Mouse (Mus musculus): ENCODE data around the gene Fbxo3. TPM values are rescaled to one million over a fixed set of nuclear protein-coding genes. Genes with fewer than 3 reads are reported as not detected.
"Not testable (repeated sequence)": the region's sequence is repeated elsewhere in the genome, so short reads cannot be mapped to it uniquely, and the experiment has no call there.

Fbxo3 gene
- polyA plus RNA-seq, 1 experiment from 2014 or later = 49.6 TPM

DNA sequence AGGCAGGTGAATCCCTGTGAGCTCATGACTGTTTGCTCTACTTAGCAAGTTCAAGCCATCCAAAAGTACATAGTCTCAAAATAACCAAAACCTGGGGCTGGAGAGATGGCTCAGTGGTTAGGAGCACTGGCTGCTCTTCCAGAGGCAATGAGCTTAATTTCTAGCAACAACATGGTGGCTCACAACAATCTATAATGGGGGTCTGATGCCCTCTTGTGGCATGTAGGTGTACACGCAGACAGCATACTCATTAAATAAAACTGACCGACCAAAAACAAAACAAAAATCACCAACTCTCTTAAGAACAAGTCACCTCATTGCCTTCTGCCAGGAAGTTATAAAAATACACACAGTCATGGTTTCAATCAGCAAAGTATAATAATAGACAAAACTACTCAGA lies 26.4 kb upstream of the Fbxo3 start:
- Histone ChIP-seq H3K27me3 (replicated peaks; ENCODE audit: control insufficient read depth, insufficient read depth, low read length) (no peaks in the 10 kb centered on the region), H3K4me3 (ENCODE audit: low read depth, low read length) (no peak overlapping the region), H3K9me3 (ENCODE audit: control insufficient read depth, low read length) (no peaks in the 10 kb centered on the region), H3K4me2 (ENCODE audit: low read length) (no peak overlapping the region), H3K36me3 (ENCODE audit: control insufficient read depth, insufficient read depth, low read length) (no peaks in the 10 kb centered on the region), H3K4me1 (replicated peaks; ENCODE audit: control insufficient read depth, insufficient read depth, low read length) (no peaks in the 10 kb centered on the region), H3K9ac (ENCODE audit: low read length) (no peak overlapping the region), H3K27ac (ENCODE audit: low read depth) (no peak overlapping the region)
- WGBS = 26% methylated on average over 2 of the region's 2 CpGs
- DNase-seq (ENCODE audit: low spot score) (no peak), ATAC-seq (replicated peaks; ENCODE audit: low FRiP score, low TSS enrichment, low read depth) (no peak)

DNA sequence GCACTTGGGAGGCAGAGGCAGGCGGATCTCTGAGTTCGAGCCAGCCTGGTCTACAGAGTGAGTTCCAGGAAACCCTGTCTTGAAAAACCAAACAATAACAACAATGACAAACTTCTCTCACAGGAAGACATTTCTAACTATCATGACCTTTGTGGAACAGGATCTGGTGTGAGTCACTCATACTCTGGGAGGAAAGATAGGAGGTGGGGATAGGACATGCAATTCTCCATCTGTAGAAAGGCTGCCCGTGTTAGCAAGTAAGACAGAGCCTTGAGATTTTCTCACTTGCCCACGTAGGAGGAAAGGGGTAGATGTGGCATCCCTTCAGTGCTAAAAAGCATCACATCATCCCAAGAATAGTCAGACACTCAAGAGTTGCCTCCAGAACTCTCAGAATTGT lies 25.7 kb upstream of the Fbxo3 start:
- Histone ChIP-seq H3K27me3 (replicated peaks; ENCODE audit: control insufficient read depth, insufficient read depth, low read length) (no peaks in the 10 kb centered on the region), H3K9ac (ENCODE audit: low read length) (no peak overlapping the region), H3K4me3 (ENCODE audit: low read depth, low read length) (no peak overlapping the region), H3K4me2 (ENCODE audit: low read length) (no peak overlapping the region), H3K4me1 (replicated peaks; ENCODE audit: control insufficient read depth, insufficient read depth, low read length) (no peaks in the 10 kb centered on the region), H3K27ac (ENCODE audit: low read depth) (no peak overlapping the region), H3K36me3 (ENCODE audit: control insufficient read depth, insufficient read depth, low read length) (no peaks in the 10 kb centered on the region), H3K9me3 (ENCODE audit: control insufficient read depth, low read length) (no peaks in the 10 kb centered on the region)
- 84% methylated on average over 4 of the region's 4 CpGs for WGBS
- ATAC-seq (replicated peaks; ENCODE audit: low FRiP score, low TSS enrichment, low read depth) (no peak), DNase-seq (ENCODE audit: low spot score) (no peak)

DNA sequence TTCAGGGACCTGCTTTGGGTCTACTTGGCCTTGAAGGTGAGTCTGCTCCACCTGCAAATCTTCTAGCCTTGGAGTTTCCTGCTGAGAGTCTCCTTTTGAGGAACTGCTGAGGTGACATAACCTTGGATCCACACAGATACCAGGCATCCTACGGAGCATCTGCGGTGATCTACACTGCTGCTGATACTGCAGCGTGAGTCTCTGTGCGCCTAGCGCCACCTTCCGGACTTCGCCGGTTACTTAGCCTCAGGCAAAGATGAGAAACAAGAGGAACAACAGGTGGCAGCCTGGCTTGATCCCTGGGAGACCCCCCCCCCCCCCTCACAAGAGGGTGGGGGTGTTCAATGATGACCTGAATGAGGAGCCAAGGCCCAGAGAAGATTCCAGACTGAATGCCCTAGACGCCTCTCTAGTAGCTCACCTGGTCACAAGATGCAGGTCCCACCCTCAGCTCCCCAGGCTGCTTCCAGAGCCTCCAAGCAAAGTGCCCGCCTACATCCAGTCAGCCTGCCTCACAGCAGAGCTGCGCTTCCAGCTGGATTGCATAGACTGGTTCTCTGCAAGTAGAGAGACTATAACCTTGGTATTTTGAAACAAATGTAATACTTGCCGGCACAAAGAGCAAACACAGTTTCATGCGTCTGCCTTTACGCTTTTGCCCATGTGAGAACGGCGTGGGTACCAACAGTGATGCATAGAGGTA lies 24.7 kb upstream of the Fbxo3 start:
- H3K4me3 ChIP-seq (ENCODE audit: low read depth, low read length) = no peak overlapping the region
- H3K9me3 ChIP-seq (ENCODE audit: control insufficient read depth, low read length) = no peaks in the 10 kb centered on the region
- H3K9ac ChIP-seq (ENCODE audit: low read length) = no peak overlapping the region
- H3K4me2 ChIP-seq (ENCODE audit: low read length) = no peak overlapping the region
- DNase-seq (ENCODE audit: low spot score) (peak; percentile 63), ATAC-seq (replicated peaks; ENCODE audit: low FRiP score, low TSS enrichment, low read depth) (no peak)
- no peak overlapping the region for H3K27ac ChIP-seq (ENCODE audit: low read depth)
- H3K4me1 ChIP-seq (replicated peaks; ENCODE audit: control insufficient read depth, insufficient read depth, low read length) = no peaks in the 10 kb centered on the region
- H3K36me3 ChIP-seq (ENCODE audit: control insufficient read depth, insufficient read depth, low read length) = no peaks in the 10 kb centered on the region
- no peaks in the 10 kb centered on the region for H3K27me3 ChIP-seq (replicated peaks; ENCODE audit: control insufficient read depth, insufficient read depth, low read length)
- WGBS = 30% methylated on average over 16 of the region's 16 CpGs

DNA sequence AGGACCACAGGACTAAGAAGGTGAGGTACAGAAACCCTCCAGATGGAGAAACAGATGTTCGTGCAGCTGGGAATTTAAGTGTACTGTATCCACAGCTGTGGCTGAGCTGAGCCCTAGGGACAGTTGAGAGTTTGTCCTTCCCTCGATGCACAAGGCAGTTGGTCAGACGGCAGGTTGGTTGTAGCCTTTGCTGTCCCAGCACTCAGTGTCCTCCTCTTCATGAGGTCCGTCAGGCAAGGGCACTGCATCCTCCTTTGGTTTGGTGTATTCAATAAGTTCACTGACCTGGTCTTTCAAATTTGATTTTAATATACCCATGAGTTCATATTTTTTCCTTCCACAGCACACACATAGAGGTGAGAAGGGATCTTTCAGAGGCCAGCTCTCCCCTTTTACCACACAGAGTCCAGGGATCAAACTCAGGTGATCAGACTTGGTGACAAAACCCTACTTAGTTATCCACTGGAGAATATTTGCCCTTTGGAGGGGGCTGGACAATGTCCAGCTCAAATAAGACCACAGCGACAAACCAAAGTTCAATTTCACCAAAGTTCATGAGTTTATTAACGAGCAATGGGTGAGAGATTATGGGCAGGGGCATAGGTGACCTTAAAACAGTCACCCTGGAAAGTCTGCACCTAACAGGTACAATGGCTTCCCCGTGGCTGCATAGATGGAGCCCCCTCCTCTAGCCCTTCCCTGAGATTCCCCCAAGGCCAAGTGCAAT lies 19.6 kb upstream of the Fbxo3 start:
- ATAC-seq (replicated peaks; ENCODE audit: low FRiP score, low TSS enrichment, low read depth) = no peak
- no peak overlapping the region for H3K27ac ChIP-seq (ENCODE audit: low read depth)
- WGBS = 79% methylated on average over 7 of the region's 7 CpGs
- H3K4me3 ChIP-seq (ENCODE audit: low read depth, low read length) = no peak overlapping the region
- H3K27me3 ChIP-seq (replicated peaks; ENCODE audit: control insufficient read depth, insufficient read depth, low read length) = no peaks in the 10 kb centered on the region
- DNase-seq (ENCODE audit: low spot score) = no peak
- H3K9ac ChIP-seq (ENCODE audit: low read length) = no peak overlapping the region
- H3K4me1 ChIP-seq (replicated peaks; ENCODE audit: control insufficient read depth, insufficient read depth, low read length) = no peaks in the 10 kb centered on the region
- H3K4me2 ChIP-seq (ENCODE audit: low read length) = no peak overlapping the region
- no peaks in the 10 kb centered on the region for H3K36me3 ChIP-seq (ENCODE audit: control insufficient read depth, insufficient read depth, low read length)
- no peaks in the 10 kb centered on the region for H3K9me3 ChIP-seq (ENCODE audit: control insufficient read depth, low read length)

DNA sequence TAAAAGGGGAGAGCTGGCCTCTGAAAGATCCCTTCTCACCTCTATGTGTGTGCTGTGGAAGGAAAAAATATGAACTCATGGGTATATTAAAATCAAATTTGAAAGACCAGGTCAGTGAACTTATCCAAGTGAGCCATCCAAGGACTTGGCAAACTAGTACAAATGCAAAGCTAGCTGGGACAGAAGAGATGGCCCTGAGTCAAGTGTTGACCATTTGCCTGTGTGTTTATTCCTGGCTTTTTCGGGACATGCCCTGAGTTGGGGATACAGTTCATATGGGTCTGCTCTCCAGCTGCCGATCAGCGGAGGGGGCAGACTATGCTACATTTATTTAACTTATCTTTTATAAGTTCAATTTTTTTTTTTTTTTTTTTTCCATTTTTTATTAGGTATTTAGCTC lies 18.7 kb upstream of the Fbxo3 start:
- not testable (repeated sequence) for H3K9ac ChIP-seq (ENCODE audit: low read length); DNase-seq (ENCODE audit: low spot score); ATAC-seq (replicated peaks; ENCODE audit: low FRiP score, low TSS enrichment, low read depth); H3K4me2 ChIP-seq (ENCODE audit: low read length); H3K4me1 ChIP-seq (replicated peaks; ENCODE audit: control insufficient read depth, insufficient read depth, low read length); H3K27me3 ChIP-seq (replicated peaks; ENCODE audit: control insufficient read depth, insufficient read depth, low read length); H3K36me3 ChIP-seq (ENCODE audit: control insufficient read depth, insufficient read depth, low read length); H3K4me3 ChIP-seq (ENCODE audit: low read depth, low read length); H3K9me3 ChIP-seq (ENCODE audit: control insufficient read depth, low read length); H3K27ac ChIP-seq (ENCODE audit: low read depth)
- 93% methylated on average over 3 of the region's 3 CpGs for WGBS

DNA sequence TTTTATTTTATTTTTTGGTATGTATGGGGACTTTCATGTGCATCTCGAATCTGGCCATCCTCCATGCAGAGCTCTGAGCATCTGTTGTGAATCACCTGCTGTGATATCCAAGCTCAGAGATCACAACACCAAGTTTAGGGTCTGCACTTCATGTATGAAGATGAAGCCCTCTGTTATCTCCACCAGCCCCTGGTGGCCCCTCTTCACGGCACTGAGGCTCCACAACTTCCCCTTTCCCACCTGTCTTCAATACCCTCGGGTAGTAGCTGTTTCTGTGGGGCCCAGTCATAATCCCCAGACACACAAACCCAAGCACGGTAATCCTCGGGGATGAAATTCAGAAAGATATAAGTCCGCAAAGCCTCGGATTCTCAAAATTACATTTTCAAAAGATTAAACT lies 4.4 kb upstream of the Fbxo3 start:
- no peaks in the 10 kb centered on the region for H3K27me3 ChIP-seq (replicated peaks; ENCODE audit: control insufficient read depth, insufficient read depth, low read length)
- H3K4me1 ChIP-seq (replicated peaks; ENCODE audit: control insufficient read depth, insufficient read depth, low read length) = no peaks in the 10 kb centered on the region; the same call in 1 of the 2 replicates
- DNase-seq (ENCODE audit: low spot score) = no peak
- H3K36me3 ChIP-seq (ENCODE audit: control insufficient read depth, insufficient read depth, low read length) = no peaks in the 10 kb centered on the region
- no peak overlapping the region for H3K4me3 ChIP-seq (ENCODE audit: low read depth, low read length)
- H3K9me3 ChIP-seq (ENCODE audit: control insufficient read depth, low read length) = no peaks in the 10 kb centered on the region
- H3K27ac ChIP-seq (ENCODE audit: low read depth) = no peak overlapping the region
- WGBS = 84% methylated on average over 7 of the region's 7 CpGs
- ATAC-seq (replicated peaks; ENCODE audit: low FRiP score, low TSS enrichment, low read depth) = no peak
- no peak overlapping the region for H3K9ac ChIP-seq (ENCODE audit: low read length)
- H3K4me2 ChIP-seq (ENCODE audit: low read length) = no peak overlapping the region

DNA sequence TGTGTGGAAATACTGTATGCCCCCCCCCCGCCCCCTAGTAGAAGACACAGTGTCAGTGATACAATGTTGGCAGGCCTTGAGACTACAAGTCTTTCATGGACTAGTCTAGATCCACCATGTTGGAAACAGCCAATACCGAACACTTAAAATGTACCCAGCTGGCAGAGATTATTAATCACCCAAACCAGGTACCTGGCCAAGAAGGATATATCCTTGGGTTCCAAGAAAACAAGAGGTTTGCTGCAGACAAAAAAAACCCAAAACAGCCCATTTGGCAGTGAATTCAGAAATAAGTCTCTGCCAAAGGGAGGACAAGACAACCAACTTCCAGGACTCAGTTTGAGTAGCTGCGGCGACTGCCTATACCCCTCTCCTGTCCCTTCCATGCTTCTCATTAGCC lies 2.9 kb upstream of the Fbxo3 start:
- H3K4me1 ChIP-seq (replicated peaks; ENCODE audit: control insufficient read depth, insufficient read depth, low read length) = peaks cover 8% of the 10 kb centered on the region
- no peaks in the 10 kb centered on the region for H3K9me3 ChIP-seq (ENCODE audit: control insufficient read depth, low read length)
- no peak overlapping the region for H3K4me2 ChIP-seq (ENCODE audit: low read length)
- no peak overlapping the region for H3K9ac ChIP-seq (ENCODE audit: low read length)
- no peaks in the 10 kb centered on the region for H3K36me3 ChIP-seq (ENCODE audit: control insufficient read depth, insufficient read depth, low read length)
- DNase-seq (ENCODE audit: low spot score) (no peak), ATAC-seq (replicated peaks; ENCODE audit: low FRiP score, low TSS enrichment, low read depth) (no peak)
- no peak overlapping the region for H3K4me3 ChIP-seq (ENCODE audit: low read depth, low read length)
- no peak overlapping the region for H3K27ac ChIP-seq (ENCODE audit: low read depth)
- H3K27me3 ChIP-seq (replicated peaks; ENCODE audit: control insufficient read depth, insufficient read depth, low read length) = no peaks in the 10 kb centered on the region
- 91% methylated on average over 4 of the region's 4 CpGs for whole genome bisulfite sequencing

DNA sequence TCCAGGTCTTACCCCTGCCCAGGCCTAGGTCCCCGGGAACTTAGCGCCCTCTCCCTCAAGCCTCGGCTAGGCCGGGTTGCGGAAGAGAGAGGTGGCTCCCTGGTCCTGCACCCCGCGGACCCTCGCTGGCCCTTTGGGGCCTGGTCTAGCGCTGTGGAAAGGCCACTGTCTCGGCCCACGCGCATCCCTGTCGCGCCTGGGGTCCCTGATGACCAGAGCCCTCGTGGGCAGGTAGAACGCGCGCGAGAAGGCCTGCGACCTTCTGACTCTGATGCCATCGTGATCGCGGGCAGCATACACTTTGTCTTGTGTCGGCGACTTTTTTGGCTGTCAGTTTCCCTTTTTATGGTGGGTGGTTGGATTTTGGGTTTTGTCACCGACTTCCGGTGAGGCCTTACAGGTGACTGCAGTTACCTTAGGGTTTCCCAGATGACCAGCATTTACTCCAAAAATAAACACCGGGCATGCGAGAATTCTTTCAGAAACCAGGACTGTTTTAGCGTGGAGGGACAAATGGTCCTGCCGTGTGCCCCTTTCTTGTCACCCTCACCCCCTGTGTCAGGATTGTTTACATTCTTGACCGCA lies 710 bp downstream of the Fbxo3 start, which contains the start of gene 4931422A03Rik:
TSS of gene 4931422A03Rik (minus strand) at position 223 of the 585 bp plus-strand sequence.
- H3K9ac ChIP-seq (ENCODE audit: low read length) = peak within 1 kb of the TSS; percentile 73
- peak within 1 kb of the TSS; percentile 58 for H3K4me2 ChIP-seq (ENCODE audit: low read length)
- H3K27me3 ChIP-seq (replicated peaks; ENCODE audit: control insufficient read depth, insufficient read depth, low read length) = no peaks in the 10 kb centered on the region
- peaks cover 13% of the 10 kb centered on the region; the same call in 1 of the 2 replicates for H3K36me3 ChIP-seq (ENCODE audit: control insufficient read depth, insufficient read depth, low read length)
- H3K27ac ChIP-seq (ENCODE audit: low read depth) = peak within 1 kb of the TSS; percentile 3; the same call in 1 of the 2 replicates
- ATAC-seq (replicated peaks; ENCODE audit: low FRiP score, low TSS enrichment, low read depth) (peak; percentile 69), DNase-seq (ENCODE audit: low spot score) (peak; percentile 54)
- under 1% methylated on average over 31 of the region's 32 CpGs for WGBS
- H3K4me3 ChIP-seq (ENCODE audit: low read depth, low read length) = peak within 1 kb of the TSS; percentile 65
- peaks cover 12% of the 10 kb centered on the region for H3K4me1 ChIP-seq (replicated peaks; ENCODE audit: control insufficient read depth, insufficient read depth, low read length)
- H3K9me3 ChIP-seq (ENCODE audit: control insufficient read depth, low read length) = no peaks in the 10 kb centered on the region

Data from intestine, embryonic 14.5 days (tissue).